Mouse (Mus musculus) heart, adult 2 months (tissue): ENCODE results near the gene Gm3625. TPM values are rescaled to one million over a fixed set of nuclear protein-coding genes. Genes with fewer than 3 reads are reported as not detected.

Experiments used
- DNase-seq, 2 experiments: peaks; one replicate each; pipeline ENCODE4 v3.0.0; 2021
- H3K27ac ChIP-seq: fragments of 200-600 bp; 2 replicates; pipeline ENCODE4 v1.8.1; 2022
- H3K27me3 ChIP-seq: fragments of 200-500 bp; 2 replicates; pipeline ENCODE4 v1.6.1; 2012; ENCODE audit warnings: mild to moderate bottlenecking, low read length, inconsistent platforms, mixed read lengths; ENCODE audit not compliant: control insufficient read depth, insufficient read depth
- H3K36me3 ChIP-seq: fragments of 200-500 bp; 2 replicates; pipeline ENCODE4 v1.6.1; 2012; ENCODE audit warnings: low read length, inconsistent platforms; ENCODE audit not compliant: control insufficient read depth, insufficient read depth
- H3K4me1 ChIP-seq: fragments of 200-500 bp; 2 replicates; pipeline ENCODE4 v1.6.1; 2011; ENCODE audit warnings: low read length; ENCODE audit not compliant: control insufficient read depth, insufficient read depth
- H3K4me3 ChIP-seq: fragments of 200-600 bp; 2 replicates; pipeline ENCODE4 v1.8.1; 2022
- H3K79me2 ChIP-seq: fragments of 200-500 bp; replicated peaks from 2 replicates; pipeline ENCODE4 v1.6.1; 2012; ENCODE audit warnings: mild to moderate bottlenecking, inconsistent platforms, low read length, moderate library complexity, mixed read lengths; ENCODE audit not compliant: control insufficient read depth, insufficient read depth
- H3K9ac ChIP-seq: fragments of 200-500 bp; 2 replicates; pipeline ENCODE4 v1.6.1; 2012; ENCODE audit warnings: low read depth, mild to moderate bottlenecking, control low read depth, inconsistent platforms, low read length, mixed read lengths
- CTCF ChIP-seq: fragments of 200-600 bp; IDR thresholded peaks from 2 replicates; pipeline ENCODE4 v1.8.1; 2022; ENCODE audit warnings: antibody characterized with exemption, mild to moderate bottlenecking, moderate library complexity
- EP300 ChIP-seq: fragments of 200-500 bp; IDR thresholded peaks from 2 replicates; pipeline ENCODE4 v1.6.1; 2011; ENCODE audit warnings: low read depth, low read length, control low read depth; ENCODE audit not compliant: insufficient read depth
- POLR2A ChIP-seq: fragments of 200-500 bp; IDR thresholded peaks from 2 replicates; pipeline ENCODE4 v1.6.1; 2011; ENCODE audit warnings: mild to moderate bottlenecking, low read depth, low read length, control low read depth; ENCODE audit not compliant: insufficient read depth
- WGBS: fragments of 180-500 bp; shearing (Covaris S2); methylation state at CpG from one replicate; pipeline ENCODE4 v1.1.7; 2018; 5-methylcytosine and 5-hydroxymethylcytosine counted together
- intact Hi-C: fragments of 180-260 bp; cut with DNase I; formaldehyde crosslinking; loops from one replicate; pipeline ENCODE4 v1.15.1; 2025
- polyA plus RNA-seq: library from polyadenylated mRNA; depleted of rRNA; stranded (reverse); fragments of >200 nt; gene quantifications from 2 replicates; pipeline ENCODE4 v1.2.3, GENCODE M21; 2012; rRNA removed
- total RNA-seq, 2 experiments: library from RNA; stranded (reverse); gene quantifications; 2 replicates each; pipeline ENCODE4 v1.2.3; 2021

The Gm3625 gene
- total and polyA plus RNA-seq, 3 experiments = not detected

- no peaks in the 10 kb centered on the region for H3K79me2 ChIP-seq
- intact Hi-C loops = loop anchor here (1.0 to 10.0 kb wide), 2 partner anchors 274 to 441 kb away; no protein-coding TSS in a partner anchor
- no peak overlapping the region for H3K27ac ChIP-seq
- H3K4me1 ChIP-seq = peaks cover 1% of the 10 kb centered on the region; the same call in 1 of the 2 replicates
- peak overlapping the region; percentile 19; the same call in 1 of the 2 replicates for H3K4me3 ChIP-seq
- H3K36me3 ChIP-seq = no peaks in the 10 kb centered on the region
- TF ChIP-seq POLR2A (no peak), CTCF (peak; percentile 93), EP300 (peak; percentile 83)
- peak; percentile 70 to 75 for DNase-seq
- WGBS = 20% methylated on average over 18 of the region's 18 CpGs
- H3K27me3 ChIP-seq = no peaks in the 10 kb centered on the region
- H3K9ac ChIP-seq = no peak overlapping the region
Observed at GRCm38 (mm10) chr12:4548053-4549013, 44.4 kb downstream of the Gm3625 start.

GRCm38 (mm10) chr12:4547557-4547956, 45.2 kb downstream of the Gm3625 start:
- no peak overlapping the region for H3K9ac ChIP-seq
- no peaks in the 10 kb centered on the region for H3K79me2 ChIP-seq
- H3K27me3 ChIP-seq = no peaks in the 10 kb centered on the region
- TF ChIP-seq POLR2A = no peak
- no peak for TF ChIP-seq CTCF
- TF ChIP-seq EP300 = no peak
- H3K36me3 ChIP-seq = no peaks in the 10 kb centered on the region
- intact Hi-C loops = loop anchor here (10.0 kb wide), 1 partner anchor 273 kb away; no protein-coding TSS in a partner anchor
- peaks cover 1% of the 10 kb centered on the region; the same call in 1 of the 2 replicates for H3K4me1 ChIP-seq
- H3K27ac ChIP-seq = no peak overlapping the region
- no peak for DNase-seq
- no peak overlapping the region for H3K4me3 ChIP-seq
- 66% methylated on average over 14 of the region's 14 CpGs for WGBS

- Histone ChIP-seq H3K27me3 (no peaks in the 10 kb centered on the region), H3K9ac (no peak overlapping the region), H3K36me3 (no peaks in the 10 kb centered on the region), H3K4me3 (no peak overlapping the region), H3K27ac (no peak overlapping the region), H3K79me2 (no peaks in the 10 kb centered on the region), H3K4me1 (peaks cover 1% of the 10 kb centered on the region; the same call in 1 of the 2 replicates)
- 48% methylated on average over 5 of the region's 5 CpGs for WGBS
- peak; percentile 68 to 75 for DNase-seq
- intact Hi-C loops = loop anchor here (10.0 kb wide), 1 partner anchor 272 kb away; no protein-coding TSS in a partner anchor
- TF ChIP-seq POLR2A (no peak), EP300 (no peak), CTCF (no peak)
Observed at GRCm38 (mm10) chr12:4546491-4546890, 46.2 kb downstream of the Gm3625 start.

GRCm38 (mm10) chr12:4545425-4545824, 47.3 kb downstream of the Gm3625 start:
- TF ChIP-seq EP300 = no peak
- no peak for TF ChIP-seq CTCF
- no peak for TF ChIP-seq POLR2A
- H3K4me1 ChIP-seq = peaks cover 1% of the 10 kb centered on the region; the same call in 1 of the 2 replicates
- no peak overlapping the region for H3K27ac ChIP-seq
- no peaks in the 10 kb centered on the region for H3K79me2 ChIP-seq
- H3K36me3 ChIP-seq = no peaks in the 10 kb centered on the region
- no peaks in the 10 kb centered on the region for H3K27me3 ChIP-seq
- DNase-seq = no peak
- no peak overlapping the region for H3K9ac ChIP-seq
- no peak overlapping the region for H3K4me3 ChIP-seq
- intact Hi-C loops = loop anchor here (10.0 kb wide), 1 partner anchor 271 kb away; no protein-coding TSS in a partner anchor

GRCm38 (mm10) chr12:4544400-4544919, 48.3 kb downstream of the Gm3625 start:
- H3K36me3 ChIP-seq = no peaks in the 10 kb centered on the region
- H3K79me2 ChIP-seq = no peaks in the 10 kb centered on the region
- no peak overlapping the region for H3K27ac ChIP-seq
- no peaks in the 10 kb centered on the region for H3K27me3 ChIP-seq
- peaks cover 1% of the 10 kb centered on the region; the same call in 1 of the 2 replicates for H3K4me1 ChIP-seq
- H3K4me3 ChIP-seq = no peak overlapping the region
- TF ChIP-seq POLR2A (no peak), EP300 (no peak), CTCF (no peak)
- intact Hi-C loops = loop anchor here (10.0 kb wide), 1 partner anchor 270 kb away; no protein-coding TSS in a partner anchor
- H3K9ac ChIP-seq = no peak overlapping the region
- WGBS = 90% methylated on average over 5 of the region's 5 CpGs
- no peak for DNase-seq

Other genes with a start within 250 kb of the Gm3625 start
- gene Ncoa1, start 115.7 kb downstream of the Gm3625 start, total RNA-seq = 10 to 100 TPM; 30.2 to 32.6 TPM
- gene Ncoa1, start 115.7 kb downstream of the Gm3625 start, polyA plus RNA-seq = 16.4 and 25.0 TPM in 2 replicates
- gene Itsn2, start 289 bp downstream of the Gm3625 start, total RNA-seq = 10 to 100 TPM; 40.8 to 41.9 TPM
- 20.5 and 48.8 TPM in 2 replicates for gene Itsn2, start 289 bp downstream of the Gm3625 start, polyA plus RNA-seq
- not detected for gene Fam228a, start 145.5 kb upstream of the Gm3625 start, total RNA-seq
- gene Fam228a, start 145.5 kb upstream of the Gm3625 start, polyA plus RNA-seq = 0.06 and 0.18 TPM in 2 replicates
- 1 to 10 TPM; 2.5 to 2.9 TPM for gene Pfn4, start 176.1 kb upstream of the Gm3625 start, total RNA-seq
- 1.8 and 4.3 TPM in 2 replicates for gene Pfn4, start 176.1 kb upstream of the Gm3625 start, polyA plus RNA-seq
- 1 to 10 TPM; 2.0 to 2.1 TPM for gene Fam228b, start 176.3 kb upstream of the Gm3625 start, total RNA-seq
- gene Fam228b, start 176.3 kb upstream of the Gm3625 start, polyA plus RNA-seq = 0.88 and 0.97 TPM in 2 replicates
- gene Sf3b6, start 224.6 kb upstream of the Gm3625 start, total RNA-seq = 10 to 100 TPM; 42.0 to 42.8 TPM
- 31.5 and 46.8 TPM in 2 replicates for gene Sf3b6, start 224.6 kb upstream of the Gm3625 start, polyA plus RNA-seq
- 1 to 10 TPM in 1 of 2 experiments, under 1 TPM in 1; 0.50 to 1.1 TPM for gene Fkbp1b, start 248.7 kb upstream of the Gm3625 start, total RNA-seq
- gene Fkbp1b, start 248.7 kb upstream of the Gm3625 start, polyA plus RNA-seq = 2.4 and 3.6 TPM in 2 replicates